23 mouse cellular contexts compared by ENCODE assay signal in the genomic region with DNA sequence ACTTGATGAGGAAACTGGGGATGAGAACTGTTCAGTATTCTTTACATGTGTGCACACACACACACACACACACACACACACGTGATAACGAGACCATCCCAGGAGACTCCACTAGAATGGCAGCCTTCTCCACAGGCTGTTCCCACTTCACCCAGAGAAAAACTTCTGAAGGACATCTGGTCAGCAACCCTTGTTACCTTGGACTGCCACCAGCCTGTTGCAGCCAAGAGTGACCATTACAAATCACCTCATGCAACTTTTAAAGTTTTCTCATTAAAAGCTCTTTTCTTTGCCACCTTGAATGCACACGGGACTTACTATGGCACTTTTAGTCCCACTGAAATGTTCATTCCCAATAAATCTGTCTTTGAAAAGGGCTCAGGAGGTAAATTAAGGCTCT. TPM values are rescaled to one million over a fixed set of nuclear protein-coding genes. Genes with fewer than 3 reads are reported as not detected.
DNase-seq lines count a peak whose midpoint lies in the region; ATAC-seq lines count a peak whose summit lies in the region.
"Had no signal": no experiment of that assay in that cellular context is flagged by ENCODE, and none has a peak within 500 bp of the region (broad histone marks: within the 10 kb centered on the region; RNA-seq: fewer than 3 reads in every experiment).

No protein-coding gene starts in this region.

- no peak overlapping the region for H3K27ac ChIP-seq in kidney, embryonic 15.5 days
- H3K27ac ChIP-seq: embryonic facial prominence, embryonic 13.5 days; forebrain, embryonic 12.5 days; hindbrain, embryonic 12.5 days had no signal

- H3K4me2 ChIP-seq in kidney, embryonic 15.5 days: no peak overlapping the region
- H3K4me2 ChIP-seq: embryonic facial prominence, embryonic 13.5 days; forebrain, embryonic 12.5 days; hindbrain, embryonic 12.5 days had no signal

- H3K4me1 ChIP-seq in kidney, embryonic 15.5 days: no peaks in the 10 kb centered on the region
- H3K4me1 ChIP-seq: embryonic facial prominence, embryonic 13.5 days; forebrain, embryonic 12.5 days; hindbrain, embryonic 12.5 days had no signal

- no peak overlapping the region for H3K4me3 ChIP-seq in kidney, embryonic 15.5 days (replicated peaks)
- H3K4me3 ChIP-seq: embryonic facial prominence, embryonic 13.5 days; forebrain, embryonic 12.5 days; heart, embryonic 10.5 days; hindbrain, embryonic 12.5 days had no signal

- no peak overlapping the region for H3K9ac ChIP-seq in kidney, embryonic 15.5 days
- H3K9ac ChIP-seq: embryonic facial prominence, embryonic 13.5 days; forebrain, embryonic 12.5 days; hindbrain, embryonic 12.5 days had no signal

- H3K27me3 ChIP-seq in kidney, embryonic 15.5 days: no peaks in the 10 kb centered on the region
- H3K27me3 ChIP-seq: CH12.LX; embryonic facial prominence, embryonic 13.5 days; forebrain, embryonic 12.5 days; hindbrain, embryonic 12.5 days; Patski had no signal

- no peaks in the 10 kb centered on the region for H3K36me3 ChIP-seq in kidney, embryonic 15.5 days
- H3K36me3 ChIP-seq: embryonic facial prominence, embryonic 13.5 days; forebrain, embryonic 12.5 days; heart, embryonic 10.5 days; hindbrain, embryonic 12.5 days had no signal

- ATAC-seq in kidney, embryonic 15.5 days (replicated peaks; ENCODE audit: low FRiP score): no peak
- no peak for ATAC-seq in monocyte, adult 5-6 weeks (replicated peaks; ENCODE audit: insufficient number of reproducible peaks, low FRiP score, low TSS enrichment, poor library complexity, severe bottlenecking)
- ATAC-seq: activated CD4-positive, CD25-positive, alpha-beta regulatory T cell, adult 4 months; forebrain, embryonic 16.5 days; hindbrain, embryonic 16.5 days; Patski had no signal

- peak; percentile 6 for DNase-seq in kidney, adult 18-20 months
- DNase-seq in lung, postnatal 36 days: peak; percentile 30
- no peak for DNase-seq in lung, postnatal 25 days (ENCODE audit: low spot score)
- DNase-seq in kidney, postnatal 14 days: peak; percentile 24
- DNase-seq in layer of hippocampus, adult 11-12 months (ENCODE audit: low spot score): no peak
- DNase-seq: cerebellum, adult 11-12 months; cerebellum, adult 9-10 months; cerebellum, postnatal 25 days; gastrocnemius, postnatal 10 days; heart, adult 18-20 months; heart, postnatal 10 days; heart, postnatal 4 days had no signal

- no peaks in the 10 kb centered on the region for H3K9me3 ChIP-seq in kidney, embryonic 15.5 days (replicated peaks)
- H3K9me3 ChIP-seq: embryonic facial prominence, embryonic 13.5 days; forebrain, embryonic 12.5 days; heart, embryonic 10.5 days; hindbrain, embryonic 12.5 days had no signal

- 82% methylated on average over 3 of the region's 3 CpGs for WGBS in kidney, embryonic 15.5 days

RNA-seq across cellular contexts. Expression of a gene that starts 7.4 kb away (rescaled TPM):
- 0.04 and 0.08 TPM in 2 replicates for polyA plus RNA-seq in kidney, embryonic 15.5 days (2015; fragmentation: Nextera tagmentation; extraction: Ambion mirVana)
- total RNA-seq in monocyte, adult 5-6 weeks (2017): not detected in 3 replicates
- total RNA-seq: CH12.LX had no signal
- polyA plus RNA-seq: activated CD4-positive, CD25-positive, alpha-beta regulatory T cell, adult 4 months had no signal

RNA-seq across cellular contexts. Expression of a gene that starts 13.6 kb away (rescaled TPM):
- 1.8 and 2.5 TPM in 2 replicates for polyA plus RNA-seq in kidney, embryonic 15.5 days (2015; fragmentation: Nextera tagmentation; extraction: Ambion mirVana)
- total RNA-seq in monocyte, adult 5-6 weeks (2017): not detected in 3 replicates
- total RNA-seq: CH12.LX had no signal
- polyA plus RNA-seq: activated CD4-positive, CD25-positive, alpha-beta regulatory T cell, adult 4 months had no signal

Comparison
In these comparisons a context has a peak if more than half of its experiments do, and no peak if none do; other contexts are left out.
1. DNase-seq: peak in kidney, adult 18-20 months (single experiment), lung, postnatal 36 days (single experiment) and kidney, postnatal 14 days (single experiment); none in lung, postnatal 25 days (single experiment) and layer of hippocampus, adult 11-12 months (single experiment).